Mouse (Mus musculus) MEL (cell line): Measurements from ENCODE around the gene Tnni3k. TPM values are rescaled to one million over a fixed set of nuclear protein-coding genes. Genes with fewer than 3 reads are reported as not detected.

Experiments used
- DNase-seq: peaks from one replicate; pipeline ENCODE4 v3.0.0; 2011; ENCODE audit warnings: low read depth, low spot score
- H3K27ac ChIP-seq: 2 replicates; pipeline ENCODE4 v1.5.1; 2012; ENCODE audit warnings: low read depth, mild to moderate bottlenecking, control low read depth, low read length, moderate library complexity; ENCODE audit not compliant: control insufficient read depth
- H3K27me3 ChIP-seq, 2 experiments: fragments of 150-350 bp in 1 of 2; sonication (generic) in 1 of 2; 2 replicates each; pipeline ENCODE4 v1.6.1; 2012; ENCODE audit warnings: low read length in 2 of 2, mild to moderate bottlenecking in 2 of 2, improper control_type of control experiment in 1 of 2, moderate library complexity in 1 of 2; ENCODE audit not compliant: insufficient read depth in 2 of 2, control insufficient read depth in 1 of 2
- H3K36me3 ChIP-seq, 2 experiments: 2 replicates each; pipeline ENCODE4 v1.6.1; 2012 to 2014; ENCODE audit warnings: low read length in 2 of 2, improper control_type of control experiment in 1 of 2, inconsistent platforms in 1 of 2, mild to moderate bottlenecking in 1 of 2; ENCODE audit not compliant: insufficient read depth in 2 of 2, control insufficient read depth in 1 of 2
- H3K4me1 ChIP-seq, 2 experiments: fragments of 150-350 bp in 1 of 2; sonication (generic) in 1 of 2; 2 replicates each; pipeline ENCODE4 v1.6.1; 2012; ENCODE audit warnings: low read length in 2 of 2, improper control_type of control experiment in 1 of 2, mild to moderate bottlenecking in 1 of 2; ENCODE audit not compliant: insufficient read depth in 2 of 2, control insufficient read depth in 1 of 2
- H3K4me3 ChIP-seq, 2 experiments: fragments of 150-350 bp in 1 of 2; sonication (generic) in 1 of 2; 2 replicates each; pipeline ENCODE4 v1.5.1; 2012; ENCODE audit warnings: low read depth in 2 of 2, low read length in 2 of 2, mild to moderate bottlenecking in 2 of 2, moderate library complexity in 2 of 2, control low read depth in 1 of 2, improper control_type of control experiment in 1 of 2; ENCODE audit not compliant: control insufficient read depth in 1 of 2, insufficient read depth in 1 of 2
- H3K79me2 ChIP-seq: 2 replicates; pipeline ENCODE4 v1.6.1; 2012; ENCODE audit warnings: mild to moderate bottlenecking, low read length, moderate library complexity; ENCODE audit not compliant: control insufficient read depth, poor library complexity, insufficient read depth
- H3K9ac ChIP-seq: 2 replicates; pipeline ENCODE4 v1.6.1; 2012; ENCODE audit warnings: low read depth, mild to moderate bottlenecking, control low read depth, low read length, moderate library complexity; ENCODE audit not compliant: control insufficient read depth, poor library complexity, severe bottlenecking
- H3K9me3 ChIP-seq: fragments of 150-350 bp; sonication (generic); replicated peaks from 2 replicates; pipeline ENCODE4 v1.6.1; 2012; ENCODE audit warnings: mild to moderate bottlenecking, low read length, improper control_type of control experiment, moderate library complexity; ENCODE audit not compliant: insufficient read depth
- BHLHE40 ChIP-seq: IDR thresholded peaks from 2 replicates; pipeline ENCODE4 v1.6.1; 2012; ENCODE audit warnings: low read depth, mild to moderate bottlenecking, inconsistent platforms, low read length, improper control_type of control experiment, borderline replicate concordance
- CHD2 ChIP-seq: IDR thresholded peaks from 2 replicates; pipeline ENCODE4 v1.6.1; 2011; ENCODE audit warnings: low read length, improper control_type of control experiment
- EP300 ChIP-seq, 2 experiments: IDR thresholded peaks; 2 replicates each; pipeline ENCODE4 v1.6.1; 2011; ENCODE audit warnings: improper control_type of control experiment in 2 of 2, low read length in 2 of 2, low read depth in 1 of 2, mild to moderate bottlenecking in 1 of 2
- ETS1 ChIP-seq: IDR thresholded peaks from 2 replicates; pipeline ENCODE4 v1.6.1; 2012; ENCODE audit warnings: low read depth, mild to moderate bottlenecking, inconsistent platforms, low read length, improper control_type of control experiment, moderate library complexity
- GABPA ChIP-seq: IDR thresholded peaks from 2 replicates; pipeline ENCODE4 v1.6.1; 2012; ENCODE audit warnings: low read depth, mild to moderate bottlenecking, inconsistent platforms, low read length, improper control_type of control experiment, moderate library complexity
- HCFC1 ChIP-seq: IDR thresholded peaks from 2 replicates; pipeline ENCODE4 v1.6.1; 2012; ENCODE audit warnings: low read depth, mild to moderate bottlenecking, inconsistent platforms, low read length, improper control_type of control experiment, moderate library complexity
- KAT2A ChIP-seq: conservative IDR thresholded peaks from 2 replicates; pipeline ENCODE4 v1.6.1; 2012; ENCODE audit warnings: low read depth, low read length, improper control_type of control experiment, inconsistent platforms
- MAFK ChIP-seq: IDR thresholded peaks from 2 replicates; pipeline ENCODE4 v1.6.1; 2011; ENCODE audit warnings: low read depth, mild to moderate bottlenecking, low read length, improper control_type of control experiment, borderline replicate concordance
- MAZ ChIP-seq: IDR thresholded peaks from 2 replicates; pipeline ENCODE4 v1.6.1; 2012; ENCODE audit warnings: low read depth, mild to moderate bottlenecking, inconsistent platforms, low read length, improper control_type of control experiment
- MEF2A ChIP-seq: IDR thresholded peaks from 2 replicates; pipeline ENCODE4 v1.6.1; 2014; ENCODE audit warnings: low read depth, mild to moderate bottlenecking, inconsistent platforms, low read length, improper control_type of control experiment; ENCODE audit not compliant: poor library complexity, insufficient replicate concordance, severe bottlenecking; ENCODE audit errors: extremely low read depth
- MXI1 ChIP-seq: IDR thresholded peaks from 2 replicates; pipeline ENCODE4 v1.6.1; 2011; ENCODE audit warnings: mild to moderate bottlenecking, low read depth, low read length, improper control_type of control experiment
- MYB ChIP-seq: IDR thresholded peaks from 2 replicates; pipeline ENCODE4 v1.6.1; 2011; ENCODE audit warnings: mild to moderate bottlenecking, low read depth, low read length, improper control_type of control experiment
- MYC ChIP-seq: IDR thresholded peaks from 2 replicates; pipeline ENCODE4 v1.6.1; 2011; ENCODE audit warnings: low read depth, mild to moderate bottlenecking, low read length, improper control_type of control experiment, moderate library complexity
- NELFE ChIP-seq: IDR thresholded peaks from 2 replicates; pipeline ENCODE4 v1.6.1; 2011; ENCODE audit warnings: low read depth, low read length, improper control_type of control experiment
- NRF1 ChIP-seq: IDR thresholded peaks from 2 replicates; pipeline ENCODE4 v1.6.1; 2014; ENCODE audit warnings: low read depth, mild to moderate bottlenecking, inconsistent platforms, low read length, improper control_type of control experiment, moderate library complexity; ENCODE audit not compliant: poor library complexity, insufficient read depth, severe bottlenecking
- SIN3A ChIP-seq: IDR thresholded peaks from 2 replicates; pipeline ENCODE4 v1.6.1; 2012; ENCODE audit warnings: low read length, improper control_type of control experiment, inconsistent platforms
- SMC3 ChIP-seq: IDR thresholded peaks from 2 replicates; pipeline ENCODE4 v1.6.1; 2011; ENCODE audit warnings: low read depth, low read length, improper control_type of control experiment
- TBP ChIP-seq: IDR thresholded peaks from 2 replicates; pipeline ENCODE4 v1.8.0; 2011; ENCODE audit warnings: low read depth, low read length, improper control_type of control experiment
- USF1 ChIP-seq: IDR thresholded peaks from 2 replicates; pipeline ENCODE4 v1.6.1; 2014; ENCODE audit warnings: low read depth, mild to moderate bottlenecking, inconsistent platforms, low read length, improper control_type of control experiment, moderate library complexity
- USF2 ChIP-seq, 2 experiments: IDR thresholded peaks; 2 replicates each; pipeline ENCODE4 v1.6.1; 2011 to 2012; ENCODE audit warnings: improper control_type of control experiment in 2 of 2, low read length in 2 of 2, borderline replicate concordance in 1 of 2, inconsistent platforms in 1 of 2, low read depth in 1 of 2, mild to moderate bottlenecking in 1 of 2; ENCODE audit not compliant: insufficient read depth in 1 of 2
- ZKSCAN1 ChIP-seq: IDR thresholded peaks from 2 replicates; pipeline ENCODE4 v1.6.1; 2012; ENCODE audit warnings: low read depth, mild to moderate bottlenecking, inconsistent platforms, low read length, improper control_type of control experiment, moderate library complexity
- polyA plus RNA-seq, 2 experiments: library from polyadenylated mRNA; stranded (reverse) in 1 of 2; unstranded in 1 of 2; fragments of >175 nt in 1 of 2; fragments of >200 nt in 1 of 2; gene quantifications; 2 replicates each; pipeline versions ENCODE4 v1.2.1 to v1.2.4; 2012; ENCODE audit warnings: low replicate concordance in 2 of 2, low read depth in 1 of 2; ENCODE audit not compliant: insufficient read length in 2 of 2, insufficient read depth in 1 of 2, missing spikeins in 1 of 2
- total RNA-seq: library from RNA; depleted of rRNA; stranded (reverse); fragments of 300-350 nt; gene quantifications from 2 replicates; pipeline ENCODE4 v1.2.3, GENCODE M21; 2012

Gene Tnni3k
- total and polyA plus RNA-seq, 3 experiments: not detected

- no peak for TF ChIP-seq GABPA
- no peak for TF ChIP-seq ETS1
- TF ChIP-seq KAT2A: no peak
These were observed 25.0 kb downstream of the Tnni3k start (continued) for GRCm38 (mm10) chr3:155030200-155030599.

GRCm38 (mm10) chr3:155002781-155003180 is 52.4 kb downstream of the Tnni3k start:
- Histone ChIP-seq H3K9me3 (no peaks in the 10 kb centered on the region), H3K9ac (no peak overlapping the region), H3K36me3 (no peaks in the 10 kb centered on the region), H3K4me1 (no peaks in the 10 kb centered on the region), H3K4me3 (no peak overlapping the region), H3K27ac (no peak overlapping the region), H3K27me3 (no peaks in the 10 kb centered on the region), H3K79me2 (no peaks in the 10 kb centered on the region)
- DNase-seq: no peak
- no peak for TF ChIP-seq TBP
- no peak for TF ChIP-seq MXI1
- TF ChIP-seq CHD2: no peak
- TF ChIP-seq MYC: no peak
- no peak for TF ChIP-seq MEF2A
- TF ChIP-seq USF1: no peak
- TF ChIP-seq KAT2A: no peak
- TF ChIP-seq SIN3A: no peak
- no peak for TF ChIP-seq EP300 (IDR thresholded peaks at IDR 0.05; ENCODE audit: low read depth in 1 of 2, low read length in 2 of 2)
- no peak for TF ChIP-seq MAZ
- TF ChIP-seq ZKSCAN1: no peak
- TF ChIP-seq NELFE: no peak
- no peak for TF ChIP-seq MAFK
- no peak for TF ChIP-seq BHLHE40
- no peak for TF ChIP-seq NRF1
- TF ChIP-seq USF2 (IDR thresholded peaks at IDR 0.05; ENCODE audit: borderline replicate concordance in 1 of 2, insufficient read depth in 1 of 2, low read depth in 1 of 2, low read length in 2 of 2): no peak
- no peak for TF ChIP-seq MYB
- no peak for TF ChIP-seq HCFC1
- TF ChIP-seq SMC3: no peak
